Mouse (Mus musculus): ENCODE results near the gene Morn3. TPM values are rescaled to one million over a fixed set of nuclear protein-coding genes. Genes with fewer than 3 reads are reported as not detected.
"Not testable (repeated sequence)": the region's sequence is repeated elsewhere in the genome, so short reads cannot be mapped to it uniquely, and the experiment has no call there.

Morn3 gene
- polyA plus RNA-seq, 1 experiment from 2014 or later: 1.0 TPM

GRCm38 (mm10) chr5:123064207-123064606 is 17.4 kb upstream of the Morn3 start:
- H3K9ac ChIP-seq (ENCODE audit: low read length): no peak overlapping the region

GRCm38 (mm10) chr5:123063141-123063540 is 16.3 kb upstream of the Morn3 start:
- Histone ChIP-seq H3K27me3 (ENCODE audit: control insufficient read depth, insufficient read depth, low read length) (no peaks in the 10 kb centered on the region), H3K4me3 (replicated peaks; ENCODE audit: low read length) (no peak overlapping the region), H3K4me1 (ENCODE audit: control insufficient read depth, insufficient read depth, low read length) (peaks cover 13% of the 10 kb centered on the region), H3K36me3 (ENCODE audit: control insufficient read depth, insufficient read depth, low read length) (no peaks in the 10 kb centered on the region), H3K27ac (ENCODE audit: low read length) (no peak overlapping the region), H3K9me3 (replicated peaks; ENCODE audit: control insufficient read depth, low read length) (no peaks in the 10 kb centered on the region), H3K4me2 (ENCODE audit: low read depth, low read length) (no peak overlapping the region), H3K9ac (ENCODE audit: low read length) (no peak overlapping the region)
- ATAC-seq (ENCODE audit: insufficient read depth, low FRiP score): no peak
- 79% methylated on average over 3 of the region's 3 CpGs for WGBS

More at GRCm38 (mm10) chr5:123064207-123064606, 17.4 kb upstream of the Morn3 start:
- H3K4me1 ChIP-seq (ENCODE audit: control insufficient read depth, insufficient read depth, low read length): peaks cover 6% of the 10 kb centered on the region
- no peaks in the 10 kb centered on the region for H3K9me3 ChIP-seq (replicated peaks; ENCODE audit: control insufficient read depth, low read length)
- ATAC-seq (ENCODE audit: insufficient read depth, low FRiP score): no peak
- H3K4me2 ChIP-seq (ENCODE audit: low read depth, low read length): no peak overlapping the region
- no peak overlapping the region for H3K27ac ChIP-seq (ENCODE audit: low read length)
- no peak overlapping the region for H3K4me3 ChIP-seq (replicated peaks; ENCODE audit: low read length)
- no peaks in the 10 kb centered on the region for H3K27me3 ChIP-seq (ENCODE audit: control insufficient read depth, insufficient read depth, low read length)
- H3K36me3 ChIP-seq (ENCODE audit: control insufficient read depth, insufficient read depth, low read length): no peaks in the 10 kb centered on the region
- WGBS: 29% methylated on average over 6 of the region's 6 CpGs

DNA sequence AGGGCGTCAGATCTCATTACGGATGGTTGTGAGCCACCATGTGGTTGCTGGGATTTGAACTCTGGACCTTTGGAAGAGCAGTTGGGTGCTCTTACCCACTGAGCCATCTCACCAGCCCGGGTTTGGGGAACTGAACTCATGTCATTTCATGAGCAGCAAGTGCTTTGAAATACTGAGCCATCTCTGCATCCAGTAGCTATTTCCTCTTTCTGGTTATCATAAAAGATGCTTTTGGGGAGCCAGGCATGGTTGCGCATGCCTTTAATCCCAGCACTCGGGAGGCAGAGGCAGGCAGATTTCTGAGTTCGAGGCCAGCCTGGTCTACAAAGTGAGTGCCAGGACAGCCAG is 14.6 kb upstream of the Morn3 start:
- 77% methylated on average over 6 of the region's 6 CpGs for WGBS
- not testable (repeated sequence) for ATAC-seq (ENCODE audit: insufficient read depth, low FRiP score)

GRCm38 (mm10) chr5:123060706-123061401 is 14.0 kb upstream of the Morn3 start:
- H3K27ac ChIP-seq (ENCODE audit: low read length): peak overlapping the region; percentile 64
- peak overlapping the region; percentile 34 for H3K4me2 ChIP-seq (ENCODE audit: low read depth, low read length)
- no peaks in the 10 kb centered on the region for H3K27me3 ChIP-seq (ENCODE audit: control insufficient read depth, insufficient read depth, low read length)

More for the DNA sequence above, 14.6 kb upstream of the Morn3 start:
- H3K4me1 ChIP-seq (ENCODE audit: control insufficient read depth, insufficient read depth, low read length): peaks cover 13% of the 10 kb centered on the region
- not testable (repeated sequence) for H3K27me3 ChIP-seq (ENCODE audit: control insufficient read depth, insufficient read depth, low read length); H3K4me2 ChIP-seq (ENCODE audit: low read depth, low read length); H3K9me3 ChIP-seq (replicated peaks; ENCODE audit: control insufficient read depth, low read length); H3K36me3 ChIP-seq (ENCODE audit: control insufficient read depth, insufficient read depth, low read length); H3K9ac ChIP-seq (ENCODE audit: low read length); H3K4me3 ChIP-seq (replicated peaks; ENCODE audit: low read length); H3K27ac ChIP-seq (ENCODE audit: low read length)

GRCm38 (mm10) chr5:123059757-123060520 is 13.1 kb upstream of the Morn3 start:
- Histone ChIP-seq H3K4me2 (ENCODE audit: low read depth, low read length) (peak overlapping the region; percentile 34), H3K9me3 (replicated peaks; ENCODE audit: control insufficient read depth, low read length) (no peaks in the 10 kb centered on the region), H3K27ac (ENCODE audit: low read length) (peak overlapping the region; percentile 64), H3K4me1 (ENCODE audit: control insufficient read depth, insufficient read depth, low read length) (peaks cover 13% of the 10 kb centered on the region), H3K4me3 (replicated peaks; ENCODE audit: low read length) (no peak overlapping the region), H3K9ac (ENCODE audit: low read length) (peak overlapping the region; percentile 18), H3K27me3 (ENCODE audit: control insufficient read depth, insufficient read depth, low read length) (no peaks in the 10 kb centered on the region), H3K36me3 (ENCODE audit: control insufficient read depth, insufficient read depth, low read length) (no peaks in the 10 kb centered on the region)
- 14% methylated on average over 14 of the region's 14 CpGs for WGBS
- no peak for ATAC-seq (ENCODE audit: insufficient read depth, low FRiP score)

More at GRCm38 (mm10) chr5:123060706-123061401, 14.0 kb upstream of the Morn3 start:
- Histone ChIP-seq H3K9me3 (replicated peaks; ENCODE audit: control insufficient read depth, low read length) (no peaks in the 10 kb centered on the region), H3K36me3 (ENCODE audit: control insufficient read depth, insufficient read depth, low read length) (no peaks in the 10 kb centered on the region), H3K4me1 (ENCODE audit: control insufficient read depth, insufficient read depth, low read length) (peaks cover 13% of the 10 kb centered on the region), H3K4me3 (replicated peaks; ENCODE audit: low read length) (no peak overlapping the region), H3K9ac (ENCODE audit: low read length) (no peak overlapping the region; the same call in 1 of the 2 replicates)
- no peak for ATAC-seq (ENCODE audit: insufficient read depth, low FRiP score)
- 56% methylated on average over 9 of the region's 9 CpGs for WGBS

DNA sequence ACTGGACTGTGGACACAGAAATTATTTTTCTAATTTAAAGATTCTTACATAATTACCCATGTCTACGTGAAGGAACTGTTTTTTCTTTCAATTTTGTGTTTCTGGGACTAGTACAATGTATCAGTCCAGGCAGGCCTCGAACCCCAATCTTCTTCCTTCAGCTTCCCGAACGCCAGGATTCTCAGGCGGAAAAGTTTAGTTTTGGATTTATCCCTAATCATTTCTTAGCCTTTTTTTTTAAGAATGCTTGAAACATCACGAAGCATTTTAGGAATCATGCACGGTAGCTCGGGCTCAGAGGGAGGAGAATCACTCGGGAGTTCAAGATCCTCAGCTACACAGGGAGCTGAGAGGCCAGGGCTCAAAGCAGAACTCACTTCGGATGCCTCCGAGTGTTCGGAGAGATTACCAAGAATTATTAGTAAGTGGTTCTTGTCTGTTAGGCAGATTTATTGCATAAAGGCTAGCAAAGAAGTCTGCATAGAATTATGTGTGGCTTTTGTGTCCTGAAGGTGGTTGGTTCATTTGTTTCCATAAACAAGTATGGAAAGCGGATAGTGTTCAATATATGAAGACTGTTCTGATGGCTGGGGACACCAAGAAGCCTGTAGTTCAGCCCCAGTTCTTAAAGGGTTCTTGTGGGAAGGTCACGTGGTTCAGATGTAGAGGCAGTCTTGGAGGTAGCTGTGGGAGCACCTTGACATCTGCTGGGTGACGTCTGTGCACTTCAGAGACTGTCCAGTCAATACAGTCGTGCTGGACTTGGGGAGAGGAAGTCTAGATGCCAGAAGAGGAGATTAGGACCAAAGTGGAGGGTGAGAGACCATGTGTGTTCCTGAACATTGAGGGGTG is 11.7 kb upstream of the Morn3 start:
- peak overlapping the region; percentile 60 for H3K4me2 ChIP-seq (ENCODE audit: low read depth, low read length)
- no peak for ATAC-seq (ENCODE audit: insufficient read depth, low FRiP score)
- H3K9me3 ChIP-seq (replicated peaks; ENCODE audit: control insufficient read depth, low read length): no peaks in the 10 kb centered on the region
- peak overlapping the region; percentile 74 for H3K27ac ChIP-seq (ENCODE audit: low read length)
- H3K27me3 ChIP-seq (ENCODE audit: control insufficient read depth, insufficient read depth, low read length): no peaks in the 10 kb centered on the region
- peak overlapping the region; percentile 52 for H3K4me3 ChIP-seq (replicated peaks; ENCODE audit: low read length)
- H3K36me3 ChIP-seq (ENCODE audit: control insufficient read depth, insufficient read depth, low read length): no peaks in the 10 kb centered on the region
- H3K4me1 ChIP-seq (ENCODE audit: control insufficient read depth, insufficient read depth, low read length): peaks cover 13% of the 10 kb centered on the region
- peak overlapping the region; percentile 71 for H3K9ac ChIP-seq (ENCODE audit: low read length)
- 32% methylated on average over 16 of the region's 16 CpGs for WGBS

DNA sequence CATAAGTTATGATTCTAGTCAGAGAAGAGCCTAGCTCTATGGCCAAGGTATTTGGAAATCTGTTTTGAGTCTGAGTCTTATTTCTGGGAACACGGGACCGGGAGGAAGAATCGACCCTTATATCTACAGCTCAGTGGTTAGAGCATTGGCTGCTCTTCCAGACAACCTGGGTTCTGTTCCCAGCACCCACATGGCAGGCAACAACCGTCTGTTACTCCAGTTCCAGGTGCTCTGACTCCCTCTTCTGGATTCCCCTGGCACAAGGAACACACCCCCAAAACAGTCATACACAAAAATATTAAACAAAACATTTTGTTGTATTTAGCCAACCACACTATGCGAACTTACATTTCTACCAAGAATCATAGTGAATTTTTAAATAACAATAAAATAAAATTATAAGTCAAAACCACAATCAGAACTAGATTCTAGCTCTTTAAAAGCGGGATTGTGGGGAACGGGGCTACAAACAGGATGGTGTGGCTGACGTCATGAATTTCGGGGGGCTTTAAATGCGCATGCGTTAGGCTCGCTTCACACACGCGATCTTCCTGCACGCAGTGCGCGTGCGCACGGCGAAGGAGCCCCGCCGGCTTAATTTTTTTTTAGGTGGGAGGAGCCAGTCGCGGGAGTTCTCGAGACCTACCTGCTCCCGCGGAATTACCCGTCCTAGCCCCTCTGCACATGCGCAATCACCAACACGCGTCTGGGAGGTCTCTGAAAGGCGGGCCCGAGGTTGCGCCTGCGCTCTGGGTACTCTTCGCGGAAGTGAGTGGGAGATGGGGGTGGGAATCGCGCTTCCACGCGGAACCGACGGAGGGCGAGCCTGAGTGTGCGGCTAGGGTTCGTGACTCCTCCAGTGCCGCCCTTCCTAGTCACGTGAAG is 10.8 kb upstream of the Morn3 start:
- WGBS: 7% methylated on average over 48 of the region's 48 CpGs
- Histone ChIP-seq H3K27me3 (ENCODE audit: control insufficient read depth, insufficient read depth, low read length) (no peaks in the 10 kb centered on the region), H3K4me1 (ENCODE audit: control insufficient read depth, insufficient read depth, low read length) (peaks cover 13% of the 10 kb centered on the region), H3K27ac (ENCODE audit: low read length) (peak overlapping the region; percentile 74), H3K9me3 (replicated peaks; ENCODE audit: control insufficient read depth, low read length) (no peaks in the 10 kb centered on the region), H3K4me2 (ENCODE audit: low read depth, low read length) (peak overlapping the region; percentile 60), H3K4me3 (replicated peaks; ENCODE audit: low read length) (peak overlapping the region; percentile 52), H3K36me3 (ENCODE audit: control insufficient read depth, insufficient read depth, low read length) (no peaks in the 10 kb centered on the region), H3K9ac (ENCODE audit: low read length) (peak overlapping the region; percentile 71)
- peak; percentile 96 for ATAC-seq (ENCODE audit: insufficient read depth, low FRiP score)

- 76% methylated on average over 5 of the region's 5 CpGs for WGBS
- Histone ChIP-seq H3K36me3 (ENCODE audit: control insufficient read depth, insufficient read depth, low read length) (no peaks in the 10 kb centered on the region), H3K27ac (ENCODE audit: low read length) (no peak overlapping the region), H3K4me3 (replicated peaks; ENCODE audit: low read length) (no peak overlapping the region), H3K9ac (ENCODE audit: low read length) (no peak overlapping the region), H3K27me3 (ENCODE audit: control insufficient read depth, insufficient read depth, low read length) (no peaks in the 10 kb centered on the region), H3K4me2 (ENCODE audit: low read depth, low read length) (no peak overlapping the region), H3K9me3 (replicated peaks; ENCODE audit: control insufficient read depth, low read length) (no peaks in the 10 kb centered on the region), H3K4me1 (ENCODE audit: control insufficient read depth, insufficient read depth, low read length) (peaks cover 5% of the 10 kb centered on the region)
- no peak for ATAC-seq (ENCODE audit: insufficient read depth, low FRiP score)
Observed at GRCm38 (mm10) chr5:123051736-123052135, 4.9 kb upstream of the Morn3 start.
